Mouse (Mus musculus): ENCODE measurements around the gene Dtx4.

Dtx4 gene

DNA sequence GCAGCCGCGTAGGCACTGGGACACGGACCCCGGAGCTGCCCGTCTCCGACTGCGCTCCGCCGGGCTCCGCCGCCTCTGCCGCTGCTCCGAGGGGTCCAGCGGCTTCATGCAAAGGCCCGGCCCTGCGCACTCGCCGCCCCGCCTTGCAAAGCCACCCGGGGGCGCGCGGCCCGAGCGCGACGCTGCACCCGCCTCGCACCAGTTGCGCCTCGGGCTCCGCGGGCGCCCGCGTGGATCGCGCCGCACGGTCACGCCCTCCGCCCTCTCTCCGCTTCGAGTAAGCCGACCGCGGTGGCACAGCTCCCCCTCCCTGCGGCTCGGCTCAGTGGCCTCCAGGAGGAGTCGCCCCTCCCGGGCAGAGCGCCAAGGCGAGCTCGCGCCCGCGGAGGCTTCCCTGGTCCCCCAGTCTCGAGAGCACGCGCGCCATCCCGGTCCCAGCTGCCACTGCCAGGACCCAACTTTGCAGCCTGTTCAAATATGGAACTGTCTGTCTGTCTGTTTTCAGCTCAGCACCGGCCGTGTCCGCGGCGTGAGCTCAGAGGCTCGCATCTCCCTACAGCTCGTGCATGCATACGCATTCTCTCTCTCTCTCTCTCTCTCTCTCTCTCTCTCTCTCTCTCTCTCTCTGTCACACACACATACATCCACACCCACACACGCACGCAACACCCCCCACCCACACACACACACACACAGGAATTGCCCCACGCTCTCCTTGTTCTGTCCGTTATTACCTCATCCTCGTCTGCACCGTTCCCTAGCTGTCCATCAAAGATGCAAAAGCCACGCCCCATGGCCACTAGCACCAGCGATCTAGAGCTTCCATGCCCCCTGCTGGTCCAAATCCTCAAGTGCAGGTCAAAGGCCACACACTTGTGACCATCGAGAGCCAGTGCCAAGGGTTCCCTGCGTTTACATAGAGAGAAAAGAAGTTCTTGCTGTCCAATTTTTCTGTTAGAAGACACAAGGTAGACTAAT lies at the start of gene Dtx4:
Gene Dtx4, minus strand, starts transcription at position 85 of the 978 bp plus-strand sequence.
- in situ Hi-C loops (cut with MboI, MseI) = loop anchor here (5.0 kb wide), 2 partner anchors 34 to 69 kb away; no protein-coding TSS in a partner anchor

DNA sequence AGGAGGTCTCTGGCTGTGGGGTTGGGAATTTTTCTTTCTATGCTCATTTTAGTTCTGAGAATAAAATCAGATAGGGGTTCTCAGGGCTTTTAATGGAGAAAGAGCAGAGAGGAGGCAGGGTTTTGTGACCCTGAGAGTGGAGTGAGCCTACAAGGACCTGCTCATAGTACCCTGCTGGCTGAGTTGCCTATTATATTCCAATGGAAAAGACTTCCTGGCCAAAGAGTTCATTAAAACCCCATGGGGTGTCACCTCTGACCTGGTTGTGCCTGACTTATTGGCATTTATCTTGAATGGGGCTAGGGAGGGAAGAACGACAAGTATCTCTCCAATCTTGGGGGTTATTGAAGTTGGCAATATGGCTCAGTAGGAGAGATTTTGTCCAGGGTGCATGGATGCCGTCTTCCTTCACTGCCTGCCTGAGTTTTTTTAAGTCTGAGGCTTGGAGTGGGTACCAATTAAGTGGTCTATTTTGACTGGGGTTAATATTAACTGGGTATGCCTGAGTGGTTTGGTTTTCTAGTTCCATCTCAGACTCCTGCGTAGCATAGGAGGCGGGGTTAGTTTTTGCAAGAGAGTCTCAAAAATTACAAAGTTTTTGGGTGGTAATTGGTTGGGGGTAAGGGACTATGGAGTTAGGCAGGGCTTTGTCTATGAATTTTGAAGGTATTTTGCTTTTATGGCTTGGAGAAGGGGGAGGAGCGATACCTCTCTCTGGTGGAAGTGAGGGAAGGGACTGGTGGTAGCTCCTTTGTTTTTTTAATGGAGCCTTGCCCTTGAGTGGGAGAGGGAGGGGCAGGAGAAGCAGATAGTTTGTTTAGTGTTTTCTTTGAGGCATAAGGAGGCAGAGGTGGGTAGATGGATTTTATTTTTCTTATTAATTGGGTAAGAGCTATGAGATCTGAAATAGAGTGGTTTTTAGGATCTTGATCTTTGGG lies 49.0 kb upstream of the Dtx4 start:
- in situ Hi-C loops (cut with MboI, MseI) = no loop called here

- in situ Hi-C loops (cut with MboI, MseI) = loop anchor here (10.0 kb wide), 1 partner anchor 1946 kb away; no protein-coding TSS in a partner anchor
These were observed 47.9 kb upstream of the Dtx4 start for GRCm38 (mm10) chr19:12549166-12549565.

- in situ Hi-C loops (cut with MboI, MseI) = loop anchor here (10.0 kb wide), 1 partner anchor 1949 kb away; no protein-coding TSS in a partner anchor
These were observed 44.2 kb upstream of the Dtx4 start, which contains the start of gene Fam111a for GRCm38 (mm10) chr19:12545440-12545839. Gene Fam111a (plus strand): TSS chr19:12545740.

DNA sequence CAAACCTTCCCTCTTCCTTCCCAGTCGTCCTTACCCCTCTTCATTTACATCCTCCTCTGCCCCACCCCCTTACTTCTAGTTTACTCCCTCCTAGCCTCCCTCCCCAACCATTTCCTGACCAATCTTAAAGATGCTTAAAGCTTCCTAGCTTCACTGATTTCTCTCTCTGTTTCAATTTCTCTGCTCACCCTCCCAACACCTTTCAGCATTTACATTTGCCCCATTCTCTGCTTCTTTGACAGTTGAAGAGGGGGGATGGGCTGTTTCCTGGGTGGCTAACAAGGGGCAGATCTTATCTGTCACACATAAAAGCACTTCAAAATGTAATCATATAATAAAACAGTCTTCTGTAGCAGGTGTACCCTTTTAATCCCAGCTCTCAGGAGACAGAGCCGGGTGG lies 40.4 kb upstream of the Dtx4 start:
- in situ Hi-C loops (cut with MboI, MseI) = loop anchor here (10.0 kb wide), 1 partner anchor 1953 kb away; no protein-coding TSS in a partner anchor

GRCm38 (mm10) chr19:12540727-12541126 lies 39.5 kb upstream of the Dtx4 start:
- in situ Hi-C loops (cut with MboI, MseI) = loop anchor here (10.0 kb wide), 1 partner anchor 1954 kb away; no protein-coding TSS in a partner anchor

DNA sequence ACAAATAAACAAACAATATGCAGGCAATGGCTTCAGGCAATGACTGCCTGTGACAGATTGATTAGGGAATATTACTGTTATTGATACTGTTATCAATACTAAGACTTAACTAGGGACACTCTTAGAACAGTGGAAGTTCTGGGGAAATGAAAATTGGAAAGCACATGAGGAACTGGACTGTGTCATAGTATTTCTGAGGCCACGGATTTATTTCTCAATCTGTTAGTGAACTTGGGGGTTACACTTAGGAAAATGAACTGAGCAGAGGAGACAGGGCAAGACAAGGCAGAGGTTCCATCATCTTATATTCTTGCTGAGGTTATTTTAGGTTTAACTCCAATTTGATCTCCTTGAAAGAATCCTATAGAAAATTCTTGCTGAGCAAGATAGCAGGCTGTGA lies 38.7 kb upstream of the Dtx4 start:
- in situ Hi-C loops (cut with MboI, MseI) = loop anchor here (10.0 kb wide), 1 partner anchor 1955 kb away; no protein-coding TSS in a partner anchor

DNA sequence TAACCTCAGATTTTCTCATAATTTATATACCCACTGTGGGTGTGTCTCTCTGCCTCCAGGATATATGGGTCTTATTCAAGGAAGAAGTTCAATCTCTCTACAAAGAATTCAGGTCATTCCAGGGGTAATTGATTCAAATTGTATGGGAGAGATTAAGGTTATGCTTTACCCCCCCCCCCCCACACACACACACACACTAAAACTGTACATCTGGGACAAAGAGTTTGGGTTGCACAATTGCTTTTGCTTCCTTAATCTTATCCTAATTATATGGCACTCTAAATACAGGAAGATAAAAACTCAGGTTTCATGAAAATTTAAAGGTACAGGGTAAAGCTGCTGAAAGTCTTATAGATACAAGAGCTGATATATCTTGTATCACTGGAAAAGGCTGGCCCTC lies 35.9 kb upstream of the Dtx4 start:
- in situ Hi-C loops (cut with MboI, MseI) = no loop called here

- in situ Hi-C loops (cut with MboI, MseI) = no loop called here
These were observed 22.1 kb upstream of the Dtx4 start for GRCm38 (mm10) chr19:12523377-12523776.

DNA sequence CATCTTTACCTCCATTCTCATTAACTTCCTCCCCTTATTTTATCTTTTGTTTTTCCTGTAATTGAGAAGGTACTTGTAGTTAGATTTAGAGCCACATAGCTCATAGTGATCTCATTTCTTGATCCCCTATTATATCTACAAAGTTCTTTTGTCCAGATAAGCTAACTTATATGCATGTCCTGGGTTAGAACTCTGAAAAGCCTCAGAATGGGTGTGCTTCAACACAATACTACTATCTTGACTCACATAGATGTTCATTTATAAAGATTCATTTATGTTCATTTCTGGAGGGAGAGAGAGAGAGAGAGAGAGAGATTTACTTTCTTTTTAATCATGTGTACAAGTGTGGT lies 17.3 kb upstream of the Dtx4 start:
- in situ Hi-C loops (cut with MboI, MseI) = no loop called here

GRCm38 (mm10) chr19:12517671-12518540 lies 16.7 kb upstream of the Dtx4 start:
- in situ Hi-C loops (cut with MboI, MseI) = no loop called here

GRCm38 (mm10) chr19:12514621-12515020 lies 13.4 kb upstream of the Dtx4 start:
- in situ Hi-C loops (cut with MboI, MseI) = loop anchor here (5.0 kb wide), 1 partner anchor 78 kb away; no protein-coding TSS in a partner anchor

DNA sequence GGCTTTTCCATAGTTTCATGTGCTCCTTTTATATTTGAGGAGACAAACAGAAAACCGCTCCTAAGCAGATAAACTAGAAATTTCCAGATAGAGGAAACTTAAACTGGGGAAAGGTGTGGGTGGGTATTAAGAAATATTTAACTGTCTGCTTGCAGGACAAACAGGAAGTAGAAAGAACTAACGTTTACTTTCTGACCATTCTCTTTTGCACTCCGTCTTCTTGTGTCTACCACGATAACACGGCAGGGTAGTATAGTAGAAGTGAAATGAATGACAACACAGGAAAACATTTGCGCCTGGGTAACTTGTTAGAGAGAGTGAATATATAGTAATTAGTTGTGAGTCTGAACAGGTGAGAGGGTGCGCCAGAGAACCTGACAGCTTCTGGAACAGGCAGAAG lies 1.5 kb upstream of the Dtx4 start:
- in situ Hi-C loops (cut with MboI, MseI) = loop anchor here (5.0 kb wide), 2 partner anchors 35 to 70 kb away; no protein-coding TSS in a partner anchor

DNA sequence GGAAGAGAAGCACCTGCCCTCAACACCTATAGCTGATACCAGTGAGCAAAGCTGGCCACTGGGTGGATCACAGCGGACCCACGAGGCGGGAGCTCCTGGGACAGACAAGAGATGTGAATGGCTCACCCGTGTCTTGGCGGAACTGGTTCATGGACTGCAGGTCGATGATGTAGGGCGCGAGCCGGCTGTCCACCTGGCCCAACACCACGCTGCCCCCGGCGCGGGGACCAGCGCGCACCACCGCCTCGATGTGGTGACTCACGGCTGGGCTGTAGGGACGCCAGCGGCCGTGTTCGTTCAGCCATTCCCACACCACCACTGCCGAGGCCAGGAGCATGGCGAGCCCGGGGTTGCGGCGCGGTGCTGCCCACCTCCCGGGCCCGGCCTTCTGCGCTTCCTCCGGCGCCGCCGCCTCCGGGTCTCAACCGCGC lies 358 bp downstream of the Dtx4 start:
- in situ Hi-C loops (cut with MboI, MseI) = loop anchor here (5.0 kb wide), 2 partner anchors 34 to 69 kb away; no protein-coding TSS in a partner anchor

DNA sequence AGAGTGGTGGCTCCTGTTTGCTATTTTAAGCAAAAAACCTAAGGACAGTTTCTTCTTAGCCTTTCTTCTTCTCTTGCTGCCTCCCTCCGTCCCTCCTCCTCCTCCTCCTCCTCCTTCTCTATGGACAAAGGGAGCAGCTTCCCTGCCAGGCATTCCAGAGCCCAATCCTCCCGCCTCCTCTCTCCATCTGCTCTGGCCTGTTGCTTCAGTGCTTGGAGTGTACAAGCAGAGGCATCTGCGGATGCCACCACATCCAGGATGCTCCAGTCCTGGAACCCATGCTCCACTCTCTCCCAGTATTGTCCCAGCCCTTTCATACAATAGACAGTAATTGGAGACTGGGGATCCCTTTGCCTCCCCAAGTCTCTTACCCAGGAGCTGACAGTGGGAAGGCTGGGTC lies 1.1 kb downstream of the Dtx4 start:
- in situ Hi-C loops (cut with MboI, MseI) = loop anchor here (5.0 kb wide), 2 partner anchors 33 to 68 kb away; no protein-coding TSS in a partner anchor

DNA sequence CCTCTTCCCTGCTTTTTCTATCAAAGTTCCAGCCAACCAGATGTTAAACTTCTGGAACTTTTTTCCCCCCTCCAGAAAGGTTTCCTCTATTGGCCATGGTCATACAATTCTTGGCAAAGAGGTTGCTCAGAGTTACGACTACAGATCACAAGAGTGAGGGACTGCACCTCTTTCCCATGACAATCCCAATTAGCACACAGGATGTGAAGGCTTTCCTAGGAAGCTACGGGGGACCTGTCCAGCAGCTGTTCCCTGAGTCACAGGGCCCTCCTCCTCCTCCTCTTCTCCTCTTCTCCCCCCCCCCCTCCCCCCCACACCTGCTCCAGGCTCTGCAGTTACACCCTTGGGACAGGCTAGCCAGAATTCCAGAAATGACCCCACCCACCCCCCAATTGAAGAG lies 1.8 kb downstream of the Dtx4 start:
- in situ Hi-C loops (cut with MboI, MseI) = no loop called here

- in situ Hi-C loops (cut with MboI, MseI) = no loop called here
These were observed 2.3 kb downstream of the Dtx4 start for GRCm38 (mm10) chr19:12498941-12499340.

DNA sequence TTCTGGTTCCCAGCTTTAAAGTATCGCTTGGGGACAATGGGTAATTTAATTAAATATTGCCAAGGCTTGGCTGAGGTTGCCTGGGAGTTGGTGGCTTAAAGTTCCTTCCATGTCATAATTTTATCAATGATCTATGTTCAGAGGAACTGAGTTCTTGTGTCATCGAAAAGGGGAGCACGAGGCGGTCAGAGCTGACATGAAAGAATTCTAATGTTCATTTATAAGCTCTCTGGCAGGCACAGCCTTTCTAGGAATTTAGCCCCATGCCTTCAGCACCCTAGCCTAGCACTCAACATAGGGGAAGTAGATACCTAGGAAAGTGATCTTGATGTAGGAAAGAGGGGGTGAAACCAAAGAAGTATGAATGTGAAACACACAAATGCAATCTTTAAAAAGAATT lies 2.9 kb downstream of the Dtx4 start:
- in situ Hi-C loops (cut with MboI, MseI) = no loop called here

- in situ Hi-C loops (cut with MboI, MseI) = no loop called here
These were observed 3.3 kb downstream of the Dtx4 start for GRCm38 (mm10) chr19:12497909-12498308.

DNA sequence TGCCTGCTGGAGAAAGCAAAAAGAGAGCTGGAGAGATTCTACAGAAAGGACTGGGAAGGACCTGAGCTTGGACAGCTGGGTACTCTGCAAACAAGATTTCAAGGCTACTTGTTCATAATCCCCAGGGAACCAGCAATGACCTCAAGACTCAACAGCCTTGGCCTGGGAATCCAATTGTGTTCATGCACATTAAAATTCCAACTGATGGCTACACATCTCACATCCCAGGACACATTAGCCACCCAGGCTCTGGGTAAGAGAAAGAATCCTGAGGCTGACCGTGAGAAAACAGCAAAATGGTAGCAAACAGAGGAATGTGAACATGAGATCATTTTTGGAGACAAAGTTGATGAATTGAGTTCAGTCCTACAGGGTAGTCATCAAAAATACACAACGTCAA lies 5.0 kb downstream of the Dtx4 start:
- in situ Hi-C loops (cut with MboI, MseI) = no loop called here

All from regulatory T cell (primary cell).